Mouse (Mus musculus): ENCODE measurements at regions not wholly inside any gene's neighbourhood (a gene's known extent, or its start where the extent isn't known, plus 50 kb on each side); places are given as distances from the start of the nearest gene placed in this dataset.
"Not testable (repeated sequence)": the region's sequence is repeated elsewhere in the genome, so short reads cannot be mapped to it uniquely, and the experiment has no call there.

- no peak for DNase-seq (ENCODE audit: low read depth, low spot score)
These were observed 513.6 kb upstream of the Fam160b2 start for GRCm38 (mm10) chr14:71113198-71113597.

DNA sequence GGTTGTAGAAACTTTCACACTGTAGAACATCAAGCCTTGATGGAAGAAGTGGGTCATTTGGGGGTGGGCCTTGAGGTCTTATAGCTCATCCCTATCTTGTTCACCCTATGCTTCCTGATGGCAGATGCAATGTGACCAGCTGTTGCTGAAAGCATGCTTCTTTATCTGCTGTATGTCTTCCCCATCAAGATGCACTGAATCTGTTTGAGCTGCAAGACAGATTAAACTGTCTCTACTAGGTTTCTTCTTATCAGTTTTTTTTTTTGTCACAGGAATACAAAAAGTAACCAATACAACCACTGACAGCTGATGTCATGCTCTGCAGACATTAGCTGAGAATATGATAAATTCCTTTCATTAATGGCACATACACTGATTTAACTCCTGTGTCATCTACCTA lies 505.0 kb upstream of the Fam160b2 start:
- DNase-seq (ENCODE audit: low read depth, low spot score): no peak

GRCm38 (mm10) chr14:71103955-71104354 lies 504.3 kb upstream of the Fam160b2 start:
- DNase-seq (ENCODE audit: low read depth, low spot score): no peak

GRCm38 (mm10) chr14:71095661-71096422 lies 496.2 kb upstream of the Fam160b2 start:
- DNase-seq (ENCODE audit: low read depth, low spot score): no peak

GRCm38 (mm10) chr14:71092626-71093326 lies 493.1 kb upstream of the Fam160b2 start:
- DNase-seq (ENCODE audit: low read depth, low spot score): peak; percentile 4

DNA sequence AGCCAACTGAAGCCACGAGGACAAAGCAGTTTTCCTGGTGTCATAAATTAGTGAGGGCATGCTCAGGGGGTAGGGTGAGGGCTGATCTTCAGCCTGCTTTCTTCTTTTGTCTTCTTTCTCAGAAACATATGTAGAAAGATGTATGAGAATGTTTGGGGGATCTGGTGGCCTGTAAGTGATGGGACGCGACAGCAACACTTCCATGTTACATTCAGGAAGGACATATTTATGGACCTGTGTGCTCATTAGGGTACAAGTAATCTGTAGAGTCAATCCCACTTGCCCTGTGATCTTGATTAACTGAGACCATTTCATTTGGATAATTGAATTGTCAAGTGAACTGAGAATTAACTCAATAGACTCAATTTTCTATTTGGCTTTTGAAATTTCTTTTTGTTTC lies 486.1 kb upstream of the Fam160b2 start:
- no peak for DNase-seq (ENCODE audit: low read depth, low spot score)

DNA sequence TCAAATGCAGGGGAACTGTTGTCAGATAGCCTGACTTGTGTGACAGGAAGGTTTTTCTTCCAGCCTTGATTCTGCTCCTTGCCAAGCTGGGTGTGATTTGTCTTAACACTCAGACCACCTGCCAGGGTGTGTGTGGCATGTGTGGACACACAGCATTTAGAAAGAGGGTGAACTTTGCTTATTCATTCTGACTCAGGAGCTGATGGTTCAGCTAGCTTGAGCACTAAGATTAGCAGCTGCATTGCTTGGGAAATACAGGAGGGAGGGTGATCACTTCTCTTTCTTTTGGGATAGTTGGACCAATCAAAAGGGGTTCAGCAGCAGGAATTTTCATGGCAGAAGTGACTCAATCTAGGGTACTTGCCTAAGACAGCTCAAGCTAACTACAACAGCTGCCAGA lies 482.7 kb upstream of the Fam160b2 start:
- peak; percentile 6 for DNase-seq (ENCODE audit: low read depth, low spot score)

GRCm38 (mm10) chr14:71075671-71076070 lies 476.0 kb upstream of the Fam160b2 start:
- DNase-seq (ENCODE audit: low read depth, low spot score): no peak

- DNase-seq (ENCODE audit: low read depth, low spot score): no peak
These were observed 474.4 kb upstream of the Fam160b2 start for GRCm38 (mm10) chr14:71074019-71074418.

- no peak for DNase-seq (ENCODE audit: low read depth, low spot score)
These were observed 466.0 kb upstream of the Fam160b2 start for GRCm38 (mm10) chr14:71065669-71066068.

GRCm38 (mm10) chr14:71056601-71057000 lies 457.0 kb upstream of the Fam160b2 start:
- peak; percentile 66 for DNase-seq (ENCODE audit: low read depth, low spot score)

DNA sequence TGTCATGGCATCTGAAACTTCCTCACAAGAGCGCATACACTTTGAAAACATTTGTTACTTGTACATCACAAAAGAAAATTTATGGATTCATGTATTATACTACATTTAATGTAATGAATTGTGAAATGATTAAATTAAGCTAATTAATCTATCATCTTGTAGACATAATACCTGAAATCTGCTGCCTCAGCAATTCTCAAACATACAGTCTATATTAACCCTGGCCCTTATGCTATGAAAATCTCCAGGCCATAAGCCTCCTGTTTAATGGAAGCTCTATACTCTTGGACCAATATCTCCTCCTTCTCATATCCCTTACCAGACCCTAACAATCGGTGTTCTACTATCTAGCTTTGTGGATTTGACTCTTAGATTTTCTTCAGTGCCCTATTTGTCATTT lies 455.8 kb upstream of the Fam160b2 start:
- no peak for DNase-seq (ENCODE audit: low read depth, low spot score)

- DNase-seq (ENCODE audit: low read depth, low spot score): no peak
These were observed 454.4 kb upstream of the Fam160b2 start for GRCm38 (mm10) chr14:71053788-71054641.

GRCm38 (mm10) chr14:71047096-71047495 lies 447.5 kb upstream of the Fam160b2 start:
- peak; percentile 72 for DNase-seq (ENCODE audit: low read depth, low spot score)

DNA sequence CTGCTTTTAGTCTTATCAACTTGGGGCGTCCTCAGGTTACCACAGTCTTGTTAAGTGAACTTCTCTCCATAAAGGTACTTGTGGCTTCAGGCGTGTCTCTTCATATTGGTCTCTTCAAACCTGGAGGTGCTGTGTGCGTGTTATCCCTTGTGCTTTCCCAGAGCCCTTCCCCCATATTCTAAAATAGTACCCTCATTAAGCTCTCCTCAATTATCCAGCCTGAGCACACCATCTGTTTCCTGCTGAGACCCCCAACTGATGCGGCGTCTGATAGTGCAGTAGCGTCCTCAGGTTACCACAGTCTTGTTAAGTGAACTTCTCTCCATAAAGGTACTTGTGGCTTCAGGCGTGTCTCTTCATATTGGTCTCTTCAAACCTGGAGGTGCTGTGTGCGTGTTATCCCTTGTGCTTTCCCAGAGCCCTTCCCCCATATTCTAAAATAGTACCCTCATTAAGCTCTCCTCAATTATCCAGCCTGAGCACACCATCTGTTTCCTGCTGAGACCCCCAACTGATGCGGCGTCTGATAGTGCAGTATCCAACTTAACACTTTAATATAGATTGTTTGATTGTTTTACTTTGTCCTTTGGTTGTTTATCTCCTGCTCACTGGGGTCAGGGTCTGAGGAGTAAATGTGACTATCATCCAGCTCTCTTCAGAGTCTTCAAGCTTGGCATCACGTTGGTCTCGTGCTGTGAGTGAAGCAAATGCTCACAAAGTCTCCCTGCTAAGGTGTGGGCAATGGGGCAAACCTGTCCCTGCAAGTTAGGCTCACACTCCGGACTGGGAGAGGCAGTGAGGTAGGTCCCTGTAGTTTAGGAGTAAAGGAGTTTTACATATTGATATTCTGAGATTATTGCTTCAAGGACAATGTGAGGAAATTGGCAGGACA lies 444.5 kb upstream of the Fam160b2 start:
- not testable (repeated sequence) for DNase-seq (ENCODE audit: low read depth, low spot score)

GRCm38 (mm10) chr14:71036620-71037019 lies 437.0 kb upstream of the Fam160b2 start:
- DNase-seq (ENCODE audit: low read depth, low spot score): no peak

DNA sequence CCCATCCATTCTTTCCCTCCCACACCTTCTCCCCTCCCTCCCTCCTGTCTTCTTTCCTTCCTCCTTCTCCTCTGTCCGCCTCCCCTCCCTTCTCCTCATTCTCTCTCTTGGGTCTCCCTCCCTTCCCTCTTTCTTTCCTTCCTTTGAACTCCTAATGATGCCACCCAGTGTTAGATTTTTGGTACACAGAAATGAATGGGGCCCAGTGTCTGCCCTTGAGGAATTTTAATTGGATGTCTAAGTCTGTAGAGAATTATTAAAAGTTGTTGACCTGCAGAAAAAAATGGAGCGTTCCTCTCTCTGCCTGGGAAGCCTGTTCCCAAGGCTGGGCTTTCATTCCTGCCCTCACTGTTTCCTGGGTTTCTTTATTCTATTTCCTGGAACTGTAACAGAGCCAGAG lies 434.0 kb upstream of the Fam160b2 start:
- DNase-seq (ENCODE audit: low read depth, low spot score): no peak

- no peak for DNase-seq (ENCODE audit: low read depth, low spot score)
These were observed 430.7 kb upstream of the Fam160b2 start for GRCm38 (mm10) chr14:71030164-71030880.
